Mouse (Mus musculus): ENCODE results near the gene Mrm2. TPM values are rescaled to one million over a fixed set of nuclear protein-coding genes. Genes with fewer than 3 reads are reported as not detected.

Mrm2 gene
- polyA plus RNA-seq, 1 experiment from 2014 or later = 20.3 TPM

GRCm38 (mm10) chr5:140292152-140292551 is 39.5 kb downstream of the Mrm2 start:
- DNase-seq = peak; percentile 89
- H3K36me3 ChIP-seq (ENCODE audit: control insufficient read depth, insufficient read depth, low read length) = peaks cover 29% of the 10 kb centered on the region

DNA sequence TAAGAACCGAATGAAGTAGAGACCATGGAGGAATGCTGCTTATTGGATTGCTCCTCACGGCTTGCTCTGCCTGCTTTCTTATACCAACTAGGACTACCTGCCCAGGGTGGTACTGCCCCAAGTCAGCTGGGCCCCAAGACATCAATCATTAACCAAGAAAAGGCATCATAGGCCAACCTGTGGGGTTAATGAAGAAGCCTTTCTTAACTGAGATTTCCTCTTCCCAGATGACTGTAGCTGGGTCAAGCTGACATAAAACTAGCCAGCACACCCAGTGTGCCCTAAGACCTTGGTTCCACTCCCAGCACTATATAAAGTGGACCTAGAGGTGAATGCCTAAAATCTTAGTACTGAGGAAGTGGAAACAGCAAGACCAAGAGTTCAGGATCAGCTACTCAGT is 42.5 kb downstream of the Mrm2 start:
- 99% methylated on average over 2 of the region's 2 CpGs for WGBS
- Histone ChIP-seq H3K27ac (replicated peaks; ENCODE audit: low read depth, low read length) (no peak overlapping the region), H3K4me1 (ENCODE audit: control insufficient read depth, insufficient read depth, low read length) (no peaks in the 10 kb centered on the region), H3K27me3 (ENCODE audit: control insufficient read depth, insufficient read depth, low read length) (no peaks in the 10 kb centered on the region), H3K4me3 (replicated peaks; ENCODE audit: low read depth, low read length) (no peak overlapping the region), H3K36me3 (ENCODE audit: control insufficient read depth, insufficient read depth, low read length) (peaks cover 12% of the 10 kb centered on the region), H3K9ac (replicated peaks; ENCODE audit: low read length) (no peak overlapping the region), H3K4me2 (ENCODE audit: low read length) (no peak overlapping the region), H3K9me3 (ENCODE audit: control insufficient read depth, low read length) (no peaks in the 10 kb centered on the region)
- ATAC-seq (ENCODE audit: low FRiP score, low TSS enrichment) (no peak), DNase-seq (no peak)

More at GRCm38 (mm10) chr5:140292152-140292551, 39.5 kb downstream of the Mrm2 start:
- no peak overlapping the region for H3K27ac ChIP-seq (replicated peaks; ENCODE audit: low read depth, low read length)
- no peak overlapping the region for H3K4me2 ChIP-seq (ENCODE audit: low read length)
- no peaks in the 10 kb centered on the region for H3K27me3 ChIP-seq (ENCODE audit: control insufficient read depth, insufficient read depth, low read length)
- H3K4me3 ChIP-seq (replicated peaks; ENCODE audit: low read depth, low read length) = no peak overlapping the region
- peak; percentile 55; the same call in 1 of the 2 replicates for ATAC-seq (ENCODE audit: low FRiP score, low TSS enrichment)
- no peaks in the 10 kb centered on the region for H3K9me3 ChIP-seq (ENCODE audit: control insufficient read depth, low read length)
- WGBS = 77% methylated on average over 1 of the region's 1 CpGs
- H3K9ac ChIP-seq (replicated peaks; ENCODE audit: low read length) = no peak overlapping the region
- no peaks in the 10 kb centered on the region for H3K4me1 ChIP-seq (ENCODE audit: control insufficient read depth, insufficient read depth, low read length)

- WGBS = 83% methylated on average over 3 of the region's 3 CpGs
- H3K9ac ChIP-seq (replicated peaks; ENCODE audit: low read length) = no peak overlapping the region
- no peak for ATAC-seq (ENCODE audit: low FRiP score, low TSS enrichment)
- no peak overlapping the region for H3K4me2 ChIP-seq (ENCODE audit: low read length)
- no peak overlapping the region for H3K4me3 ChIP-seq (replicated peaks; ENCODE audit: low read depth, low read length)
- no peak for DNase-seq
- no peaks in the 10 kb centered on the region for H3K27me3 ChIP-seq (ENCODE audit: control insufficient read depth, insufficient read depth, low read length)
- peaks cover 8% of the 10 kb centered on the region; the same call in 1 of the 2 replicates for H3K36me3 ChIP-seq (ENCODE audit: control insufficient read depth, insufficient read depth, low read length)
- H3K9me3 ChIP-seq (ENCODE audit: control insufficient read depth, low read length) = no peaks in the 10 kb centered on the region
- no peaks in the 10 kb centered on the region for H3K4me1 ChIP-seq (ENCODE audit: control insufficient read depth, insufficient read depth, low read length)
- no peak overlapping the region for H3K27ac ChIP-seq (replicated peaks; ENCODE audit: low read depth, low read length)
Measured at GRCm38 (mm10) chr5:140288287-140288686, 43.4 kb downstream of the Mrm2 start.

GRCm38 (mm10) chr5:140284761-140285160 is 46.9 kb downstream of the Mrm2 start:
- DNase-seq (no peak), ATAC-seq (ENCODE audit: low FRiP score, low TSS enrichment) (no peak)
- H3K4me3 ChIP-seq (replicated peaks; ENCODE audit: low read depth, low read length) = no peak overlapping the region
- no peak overlapping the region for H3K4me2 ChIP-seq (ENCODE audit: low read length)
- WGBS = 83% methylated on average over 2 of the region's 2 CpGs
- H3K9ac ChIP-seq (replicated peaks; ENCODE audit: low read length) = no peak overlapping the region
- no peaks in the 10 kb centered on the region for H3K9me3 ChIP-seq (ENCODE audit: control insufficient read depth, low read length)
- H3K27ac ChIP-seq (replicated peaks; ENCODE audit: low read depth, low read length) = no peak overlapping the region
- H3K4me1 ChIP-seq (ENCODE audit: control insufficient read depth, insufficient read depth, low read length) = peaks cover 4% of the 10 kb centered on the region; the same call in 1 of the 2 replicates
- H3K36me3 ChIP-seq (ENCODE audit: control insufficient read depth, insufficient read depth, low read length) = peaks cover 6% of the 10 kb centered on the region; the same call in 1 of the 2 replicates
- no peaks in the 10 kb centered on the region for H3K27me3 ChIP-seq (ENCODE audit: control insufficient read depth, insufficient read depth, low read length)

DNA sequence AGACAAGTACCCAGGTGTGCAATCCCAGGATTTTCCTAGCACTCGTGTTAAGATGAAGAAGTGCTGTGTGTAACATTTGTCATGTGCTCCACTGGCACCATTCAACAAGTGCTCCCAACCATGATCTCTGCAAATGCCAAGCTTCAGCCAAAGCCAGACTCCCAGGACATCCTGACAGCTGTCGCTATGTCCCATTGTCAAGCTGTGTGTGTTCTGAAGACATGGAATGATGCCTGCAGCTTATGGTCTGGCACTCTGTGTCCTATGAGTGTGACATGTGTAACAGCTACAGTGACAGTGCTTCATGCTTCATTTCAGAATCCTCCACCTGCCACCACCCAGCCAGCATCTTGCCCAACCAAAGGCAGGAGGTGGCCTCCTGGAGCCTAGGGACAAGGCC is 47.7 kb downstream of the Mrm2 start:
- H3K4me2 ChIP-seq (ENCODE audit: low read length) = no peak overlapping the region
- no peaks in the 10 kb centered on the region for H3K27me3 ChIP-seq (ENCODE audit: control insufficient read depth, insufficient read depth, low read length)
- H3K27ac ChIP-seq (replicated peaks; ENCODE audit: low read depth, low read length) = no peak overlapping the region
- peaks cover 4% of the 10 kb centered on the region; the same call in 1 of the 2 replicates for H3K4me1 ChIP-seq (ENCODE audit: control insufficient read depth, insufficient read depth, low read length)
- H3K4me3 ChIP-seq (replicated peaks; ENCODE audit: low read depth, low read length) = no peak overlapping the region
- peaks cover 3% of the 10 kb centered on the region; the same call in 1 of the 2 replicates for H3K36me3 ChIP-seq (ENCODE audit: control insufficient read depth, insufficient read depth, low read length)
- no peaks in the 10 kb centered on the region for H3K9me3 ChIP-seq (ENCODE audit: control insufficient read depth, low read length)
- no peak overlapping the region for H3K9ac ChIP-seq (replicated peaks; ENCODE audit: low read length)
- DNase-seq (no peak), ATAC-seq (ENCODE audit: low FRiP score, low TSS enrichment) (no peak)
- WGBS = 88% methylated on average over 2 of the region's 2 CpGs

DNA sequence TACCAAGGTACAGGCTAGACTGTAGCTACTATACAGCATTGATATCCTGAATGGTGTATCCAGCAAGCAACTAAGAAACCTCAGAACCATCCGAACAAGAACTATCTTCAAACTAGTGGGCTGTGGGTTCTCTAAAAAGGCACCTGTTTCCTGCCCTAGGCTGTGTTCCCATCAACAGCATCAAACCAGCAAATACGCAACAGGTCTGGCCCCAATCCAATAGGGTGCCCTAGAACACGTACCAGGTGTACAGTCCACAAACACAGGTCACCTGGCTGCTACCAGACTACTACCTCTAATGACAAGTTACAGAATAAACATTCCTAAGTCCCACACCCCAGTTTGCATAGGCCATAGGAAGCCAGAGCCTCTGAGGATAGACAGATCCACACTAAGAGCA is 48.8 kb downstream of the Mrm2 start:
- Histone ChIP-seq H3K4me3 (replicated peaks; ENCODE audit: low read depth, low read length) (no peak overlapping the region), H3K27me3 (ENCODE audit: control insufficient read depth, insufficient read depth, low read length) (no peaks in the 10 kb centered on the region), H3K9ac (replicated peaks; ENCODE audit: low read length) (no peak overlapping the region), H3K27ac (replicated peaks; ENCODE audit: low read depth, low read length) (no peak overlapping the region), H3K4me2 (ENCODE audit: low read length) (no peak overlapping the region), H3K9me3 (ENCODE audit: control insufficient read depth, low read length) (no peaks in the 10 kb centered on the region), H3K36me3 (ENCODE audit: control insufficient read depth, insufficient read depth, low read length) (peaks cover 3% of the 10 kb centered on the region; the same call in 1 of the 2 replicates), H3K4me1 (ENCODE audit: control insufficient read depth, insufficient read depth, low read length) (peaks cover 4% of the 10 kb centered on the region; the same call in 1 of the 2 replicates)
- WGBS = 99% methylated on average over 3 of the region's 3 CpGs
- DNase-seq (no peak), ATAC-seq (ENCODE audit: low FRiP score, low TSS enrichment) (no peak)

DNA sequence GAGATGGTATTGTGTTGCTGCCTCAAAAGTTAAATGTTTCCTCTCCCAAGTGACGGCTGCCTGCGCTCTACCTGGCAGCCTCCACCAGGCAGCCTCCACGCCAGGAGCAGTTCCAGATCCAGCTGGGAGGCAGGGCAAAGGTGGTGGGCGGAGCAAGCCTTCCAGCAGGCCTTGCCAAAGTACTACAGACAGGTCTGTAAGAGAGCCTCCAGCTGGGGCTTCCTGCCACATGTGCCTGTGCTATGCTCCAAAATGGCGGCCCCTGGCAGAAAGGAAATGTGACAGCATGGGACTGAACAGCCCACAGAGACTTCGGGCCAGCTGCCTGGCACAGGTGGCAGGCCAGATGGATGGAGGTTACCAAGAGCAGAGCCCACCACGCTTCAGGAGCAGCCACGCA is 49.3 kb downstream of the Mrm2 start:
- WGBS = 76% methylated on average over 8 of the region's 8 CpGs
- ATAC-seq (ENCODE audit: low FRiP score, low TSS enrichment) = no peak
- Histone ChIP-seq H3K9me3 (ENCODE audit: control insufficient read depth, low read length) (no peaks in the 10 kb centered on the region), H3K27me3 (ENCODE audit: control insufficient read depth, insufficient read depth, low read length) (no peaks in the 10 kb centered on the region), H3K4me1 (ENCODE audit: control insufficient read depth, insufficient read depth, low read length) (peaks cover 4% of the 10 kb centered on the region; the same call in 1 of the 2 replicates), H3K4me2 (ENCODE audit: low read length) (no peak overlapping the region), H3K27ac (replicated peaks; ENCODE audit: low read depth, low read length) (no peak overlapping the region), H3K36me3 (ENCODE audit: control insufficient read depth, insufficient read depth, low read length) (peaks cover 3% of the 10 kb centered on the region; the same call in 1 of the 2 replicates), H3K9ac (replicated peaks; ENCODE audit: low read length) (no peak overlapping the region), H3K4me3 (replicated peaks; ENCODE audit: low read depth, low read length) (no peak overlapping the region)
- DNase-seq = no peak

DNA sequence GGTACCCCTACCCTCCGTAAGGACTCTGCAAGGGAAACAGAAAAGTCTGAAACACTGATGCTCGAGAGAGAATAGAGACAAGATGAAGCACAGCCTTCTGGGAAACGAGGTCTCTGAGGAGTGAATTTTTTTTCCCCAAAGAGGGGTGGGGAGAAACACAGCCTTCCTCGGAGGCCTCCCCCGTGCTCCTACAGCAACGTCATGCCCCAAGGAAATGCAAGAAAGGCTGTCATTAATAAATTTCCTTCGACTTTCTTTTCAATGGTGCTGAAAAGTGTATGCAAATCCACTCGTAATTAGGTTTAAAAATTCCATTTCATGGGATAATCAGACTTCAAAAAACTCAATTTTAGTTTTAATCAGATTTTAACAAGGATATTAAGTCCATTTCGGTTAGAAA is 51.5 kb downstream of the Mrm2 start:
- ATAC-seq (ENCODE audit: low FRiP score, low TSS enrichment) = no peak
- peak; percentile 53 for DNase-seq
- Histone ChIP-seq H3K4me2 (ENCODE audit: low read length) (no peak overlapping the region), H3K36me3 (ENCODE audit: control insufficient read depth, insufficient read depth, low read length) (peaks cover 3% of the 10 kb centered on the region), H3K9me3 (ENCODE audit: control insufficient read depth, low read length) (no peaks in the 10 kb centered on the region), H3K27ac (replicated peaks; ENCODE audit: low read depth, low read length) (peak overlapping the region; percentile 46), H3K27me3 (ENCODE audit: control insufficient read depth, insufficient read depth, low read length) (no peaks in the 10 kb centered on the region), H3K4me1 (ENCODE audit: control insufficient read depth, insufficient read depth, low read length) (peaks cover 4% of the 10 kb centered on the region; the same call in 1 of the 2 replicates), H3K9ac (replicated peaks; ENCODE audit: low read length) (no peak overlapping the region), H3K4me3 (replicated peaks; ENCODE audit: low read depth, low read length) (no peak overlapping the region)
- WGBS = 49% methylated on average over 9 of the region's 9 CpGs

Data from midbrain, embryonic 14.5 days (tissue).